Mouse (Mus musculus) heart, adult 2 months (tissue): ENCODE results near the gene Trnau1ap. TPM values are rescaled to one million over a fixed set of nuclear protein-coding genes. Genes with fewer than 3 reads are reported as not detected.
A peak's percentile ranks its signal among the peaks of the same experiment; 100 is the strongest.

Experiments
- DNase-seq, 2 experiments: peaks; one replicate each; pipeline ENCODE4 v3.0.0; 2021
- H3K27ac ChIP-seq: fragments of 200-600 bp; 2 replicates; pipeline ENCODE4 v1.8.1; 2022
- H3K27me3 ChIP-seq: fragments of 200-500 bp; 2 replicates; pipeline ENCODE4 v1.6.1; 2012; ENCODE audit warnings: mild to moderate bottlenecking, low read length, inconsistent platforms, mixed read lengths; ENCODE audit not compliant: control insufficient read depth, insufficient read depth
- H3K36me3 ChIP-seq: fragments of 200-500 bp; 2 replicates; pipeline ENCODE4 v1.6.1; 2012; ENCODE audit warnings: low read length, inconsistent platforms; ENCODE audit not compliant: control insufficient read depth, insufficient read depth
- H3K4me1 ChIP-seq: fragments of 200-500 bp; 2 replicates; pipeline ENCODE4 v1.6.1; 2011; ENCODE audit warnings: low read length; ENCODE audit not compliant: control insufficient read depth, insufficient read depth
- H3K4me3 ChIP-seq: fragments of 200-600 bp; 2 replicates; pipeline ENCODE4 v1.8.1; 2022
- H3K79me2 ChIP-seq: fragments of 200-500 bp; replicated peaks from 2 replicates; pipeline ENCODE4 v1.6.1; 2012; ENCODE audit warnings: mild to moderate bottlenecking, inconsistent platforms, low read length, moderate library complexity, mixed read lengths; ENCODE audit not compliant: control insufficient read depth, insufficient read depth
- H3K9ac ChIP-seq: fragments of 200-500 bp; 2 replicates; pipeline ENCODE4 v1.6.1; 2012; ENCODE audit warnings: low read depth, mild to moderate bottlenecking, control low read depth, inconsistent platforms, low read length, mixed read lengths
- CTCF ChIP-seq: fragments of 200-600 bp; IDR thresholded peaks from 2 replicates; pipeline ENCODE4 v1.8.1; 2022; ENCODE audit warnings: antibody characterized with exemption, mild to moderate bottlenecking, moderate library complexity
- EP300 ChIP-seq: fragments of 200-500 bp; IDR thresholded peaks from 2 replicates; pipeline ENCODE4 v1.6.1; 2011; ENCODE audit warnings: low read depth, low read length, control low read depth; ENCODE audit not compliant: insufficient read depth
- POLR2A ChIP-seq: fragments of 200-500 bp; IDR thresholded peaks from 2 replicates; pipeline ENCODE4 v1.6.1; 2011; ENCODE audit warnings: mild to moderate bottlenecking, low read depth, low read length, control low read depth; ENCODE audit not compliant: insufficient read depth
- WGBS: fragments of 180-500 bp; shearing (Covaris S2); methylation state at CpG from one replicate; pipeline ENCODE4 v1.1.7; 2018; 5-methylcytosine and 5-hydroxymethylcytosine counted together
- intact Hi-C: fragments of 180-260 bp; cut with DNase I; formaldehyde crosslinking; loops from one replicate; pipeline ENCODE4 v1.15.1; 2025
- polyA plus RNA-seq: library from polyadenylated mRNA; depleted of rRNA; stranded (reverse); fragments of >200 nt; gene quantifications from 2 replicates; pipeline ENCODE4 v1.2.3, GENCODE M21; 2012
- total RNA-seq, 2 experiments: library from RNA; stranded (reverse); gene quantifications; 2 replicates each; pipeline ENCODE4 v1.2.3; 2021

Gene Trnau1ap
- total and polyA plus RNA-seq, 3 experiments: 14.9 to 24.6 (median 21.3) TPM

DNA sequence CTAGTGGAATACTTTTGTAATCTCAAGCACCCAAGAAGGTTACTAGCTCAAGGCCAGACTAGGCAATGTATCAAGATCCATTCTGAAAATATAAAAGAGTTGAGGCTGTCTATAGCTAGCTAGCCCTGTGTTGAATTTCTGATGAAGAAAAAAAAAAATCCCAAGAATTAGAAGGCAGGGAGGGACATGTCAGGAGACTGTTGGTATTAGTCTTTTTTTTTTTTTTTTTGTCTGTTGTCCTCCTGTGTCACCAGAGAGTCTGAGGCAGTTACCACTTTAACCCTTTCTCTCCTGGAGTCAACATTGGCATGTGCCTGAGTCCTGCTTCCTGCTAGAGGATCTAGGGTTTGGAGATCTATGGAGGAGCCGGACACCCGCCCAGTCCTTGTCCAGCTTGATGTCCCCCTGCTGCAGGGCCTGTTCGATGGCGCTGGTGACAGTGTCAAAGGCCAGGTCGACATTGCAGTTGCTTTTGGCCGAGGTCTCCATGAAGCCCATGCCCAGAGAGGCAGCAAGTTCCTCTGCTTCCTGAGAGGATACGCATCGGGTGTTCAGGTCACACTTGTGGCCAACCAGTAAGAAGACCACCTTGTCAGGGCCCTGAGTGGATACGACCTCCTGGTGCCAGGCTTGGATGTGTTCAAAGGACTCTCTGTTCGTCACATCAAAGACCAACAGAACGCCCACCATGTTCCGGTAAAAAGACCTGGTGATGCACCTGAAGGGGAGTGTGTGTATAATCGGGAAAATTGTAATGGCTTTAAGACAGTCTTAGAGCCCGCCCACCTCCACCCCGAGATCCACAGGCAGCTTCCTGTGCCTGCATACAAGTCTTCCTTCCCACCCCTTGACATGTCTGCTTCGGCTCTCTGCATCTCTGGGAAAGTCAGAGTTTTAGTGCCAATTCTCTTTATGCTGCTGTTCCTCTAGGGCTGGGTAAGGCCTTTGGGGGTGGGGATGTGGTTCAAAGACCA, 27.1 kb downstream of the Trnau1ap start:
- H3K4me3 ChIP-seq: peak overlapping the region; percentile 59
- no peaks in the 10 kb centered on the region for H3K27me3 ChIP-seq
- intact Hi-C loops: no loop called here
- peaks cover 6% of the 10 kb centered on the region; the same call in 1 of the 2 replicates for H3K4me1 ChIP-seq
- TF ChIP-seq CTCF (no peak), EP300 (no peak), POLR2A (no peak)
- H3K79me2 ChIP-seq: no peaks in the 10 kb centered on the region
- no peaks in the 10 kb centered on the region for H3K36me3 ChIP-seq
- H3K27ac ChIP-seq: peak overlapping the region; percentile 67
- H3K9ac ChIP-seq: no peak overlapping the region; the same call in 1 of the 2 replicates
- 59% methylated on average over 16 of the region's 16 CpGs for WGBS
- DNase-seq: no peak

DNA sequence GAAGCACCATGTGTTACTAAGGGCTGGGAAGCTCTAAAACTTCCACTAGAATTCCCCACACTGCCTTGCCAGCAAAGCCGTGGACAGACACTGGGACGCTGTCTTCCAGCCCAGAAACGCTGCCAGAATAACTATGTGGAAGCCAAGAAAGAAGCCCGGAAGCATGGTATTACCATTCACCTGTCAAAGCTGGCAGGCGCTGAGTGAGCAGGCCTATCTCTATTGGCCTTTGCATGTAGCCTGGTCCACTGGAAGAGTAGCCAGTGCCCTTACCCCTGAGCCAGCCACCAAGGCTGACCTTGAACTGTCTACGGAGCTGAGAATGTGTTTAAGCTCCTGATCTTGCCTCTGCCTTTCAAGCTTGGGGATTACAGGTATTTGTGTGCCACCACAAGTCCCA, 27.9 kb downstream of the Trnau1ap start:
- peak; percentile 43 to 61 for DNase-seq
- 40% methylated on average over 6 of the region's 6 CpGs for WGBS
- peak overlapping the region; percentile 67 for H3K27ac ChIP-seq
- no peak overlapping the region for H3K9ac ChIP-seq
- H3K79me2 ChIP-seq: no peaks in the 10 kb centered on the region
- no peaks in the 10 kb centered on the region for H3K36me3 ChIP-seq
- intact Hi-C loops: no loop called here
- peaks cover 6% of the 10 kb centered on the region; the same call in 1 of the 2 replicates for H3K4me1 ChIP-seq
- no peak overlapping the region for H3K4me3 ChIP-seq
- no peaks in the 10 kb centered on the region for H3K27me3 ChIP-seq
- no peak for TF ChIP-seq POLR2A
- no peak for TF ChIP-seq CTCF
- no peak for TF ChIP-seq EP300

DNA sequence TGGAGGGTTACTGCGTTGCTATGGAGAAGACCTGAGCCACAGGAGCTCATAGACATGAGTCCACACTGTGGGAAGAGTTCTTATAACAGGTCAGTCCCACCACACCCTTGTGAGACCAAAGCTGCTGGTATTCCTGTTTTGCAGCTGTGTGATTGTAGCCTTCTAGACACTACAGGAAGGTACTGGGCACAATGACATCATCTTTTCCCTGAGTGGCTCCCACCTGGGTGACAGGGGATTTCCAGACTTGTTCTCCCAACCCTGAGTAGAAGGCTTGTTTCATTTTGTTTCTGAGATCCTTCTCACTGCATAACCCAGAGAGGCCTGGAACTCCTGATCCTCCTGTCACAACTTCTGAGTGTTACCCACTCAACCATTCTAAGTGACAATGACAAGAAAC, 29.5 kb downstream of the Trnau1ap start:
- no peak for DNase-seq
- Histone ChIP-seq H3K4me1 (peaks cover 6% of the 10 kb centered on the region; the same call in 1 of the 2 replicates), H3K27me3 (no peaks in the 10 kb centered on the region), H3K27ac (no peak overlapping the region), H3K36me3 (no peaks in the 10 kb centered on the region), H3K79me2 (no peaks in the 10 kb centered on the region), H3K4me3 (no peak overlapping the region), H3K9ac (no peak overlapping the region)
- no peak for TF ChIP-seq POLR2A
- intact Hi-C loops: no loop called here
- WGBS: 87% methylated on average over 1 of the region's 1 CpGs

DNA sequence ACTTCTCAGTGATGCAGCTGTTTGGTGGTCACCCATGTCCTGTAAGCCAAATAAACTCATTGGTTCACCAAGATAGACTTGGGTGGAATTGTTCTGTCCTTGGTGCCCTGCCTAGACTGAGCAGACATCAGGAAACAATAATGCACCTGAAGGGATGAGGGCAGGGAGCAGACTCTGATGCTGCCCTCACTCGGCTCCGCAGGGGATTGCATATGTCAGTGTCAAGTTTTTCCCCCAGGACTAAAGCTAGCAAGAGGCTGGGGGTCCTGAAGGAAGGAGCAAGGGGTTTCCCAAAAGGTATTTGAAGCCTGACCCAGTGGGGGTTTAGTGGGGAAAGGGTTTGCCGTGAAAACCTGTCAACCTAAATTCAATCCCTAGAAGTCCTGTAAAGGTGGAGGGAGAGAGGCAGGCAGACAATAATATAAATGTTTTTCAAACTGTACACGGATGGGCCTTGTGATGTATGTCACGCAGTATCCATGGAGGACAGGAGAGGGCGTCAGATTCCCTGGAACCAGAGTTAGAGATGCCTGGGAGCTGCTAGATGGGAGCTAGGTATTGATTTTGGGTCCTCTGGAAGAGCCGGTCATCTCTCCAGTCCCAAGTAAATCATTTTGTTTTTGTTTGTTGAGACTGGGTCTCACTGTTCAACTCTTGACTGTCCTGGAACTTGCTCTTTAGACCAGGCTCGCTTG, 33.5 kb downstream of the Trnau1ap start:
- no peaks in the 10 kb centered on the region for H3K4me1 ChIP-seq
- no peak for DNase-seq
- 59% methylated on average over 8 of the region's 8 CpGs for WGBS
- H3K9ac ChIP-seq: no peak overlapping the region
- no peak overlapping the region for H3K27ac ChIP-seq
- no peaks in the 10 kb centered on the region for H3K79me2 ChIP-seq
- H3K4me3 ChIP-seq: no peak overlapping the region
- TF ChIP-seq CTCF: peak; percentile 52
- TF ChIP-seq EP300: no peak
- TF ChIP-seq POLR2A: no peak
- intact Hi-C loops: no loop called here
- no peaks in the 10 kb centered on the region for H3K36me3 ChIP-seq
- H3K27me3 ChIP-seq: no peaks in the 10 kb centered on the region

DNA sequence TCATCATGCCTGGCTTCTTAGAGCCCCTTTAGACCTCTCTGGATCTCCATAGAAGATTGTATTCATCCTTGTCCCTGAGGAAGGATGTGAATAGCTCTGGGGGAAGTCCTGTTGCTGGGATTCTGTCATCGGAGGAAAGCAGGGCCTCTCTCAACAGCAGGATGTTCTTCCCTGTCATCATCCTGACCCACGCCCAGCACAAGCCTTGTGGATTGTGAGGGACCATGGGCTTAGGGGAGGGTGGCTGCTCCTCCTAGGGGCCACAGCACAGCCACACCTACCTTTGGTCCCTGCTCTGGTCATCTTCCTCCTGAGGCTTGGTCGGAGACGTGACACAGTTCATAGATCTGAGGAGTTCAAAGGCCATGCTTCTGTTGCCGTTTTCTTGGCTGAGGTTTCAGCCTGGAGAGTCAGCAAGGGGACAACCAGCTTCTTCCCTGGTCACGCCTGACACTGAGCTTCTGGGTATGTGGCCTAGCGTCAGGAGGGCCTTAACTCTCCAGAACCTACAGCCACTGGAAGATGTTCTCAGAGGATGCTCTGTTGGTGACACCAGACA, 35.6 kb downstream of the Trnau1ap start:
- TF ChIP-seq CTCF: no peak
- TF ChIP-seq POLR2A: no peak
- TF ChIP-seq EP300: no peak
- 53% methylated on average over 7 of the region's 7 CpGs for WGBS
- Histone ChIP-seq H3K9ac (no peak overlapping the region), H3K4me3 (no peak overlapping the region), H3K79me2 (no peaks in the 10 kb centered on the region), H3K27me3 (no peaks in the 10 kb centered on the region), H3K4me1 (no peaks in the 10 kb centered on the region), H3K36me3 (no peaks in the 10 kb centered on the region), H3K27ac (no peak overlapping the region; the same call in 1 of the 2 replicates)
- intact Hi-C loops: loop anchor here (1.0 to 5.0 kb wide), 3 partner anchors 52 to 219 kb away; partner anchors contain the start of gene Sesn2
- DNase-seq: no peak
